Mouse (Mus musculus): ENCODE results near the gene Notch4.
"Not testable (repeated sequence)": the region's sequence is repeated elsewhere in the genome, so short reads cannot be mapped to it uniquely, and the experiment has no call there.

DNA sequence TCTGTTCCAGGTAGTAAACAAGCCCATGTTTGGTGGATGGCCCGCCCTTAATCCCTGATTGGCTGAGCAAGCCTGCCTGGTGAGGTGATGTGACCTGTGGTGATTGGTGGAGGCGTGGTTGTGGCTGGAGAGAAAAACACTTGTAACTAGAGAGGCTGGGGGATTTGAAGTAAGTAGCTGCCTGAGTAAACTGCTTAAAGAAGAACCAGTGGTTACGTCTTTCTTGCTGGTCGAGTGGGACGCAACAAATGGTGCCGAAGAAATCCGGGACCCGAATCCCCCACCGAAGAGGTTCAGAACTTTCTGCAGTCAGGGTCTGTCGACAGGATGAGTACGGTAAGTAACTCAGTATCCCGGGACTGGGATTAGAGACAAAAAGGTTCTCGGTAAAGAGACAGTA is 20.5 kb upstream of the Notch4 start:
- TF ChIP-seq CTCF (IDR thresholded peaks at IDR 0.05; ENCODE audit: borderline replicate concordance, insufficient read depth, low read depth, low read length); POLR2A (IDR thresholded peaks at IDR 0.05; ENCODE audit: borderline replicate concordance, insufficient read depth, low read length): not testable (repeated sequence)

Measured in cerebellum, adult 2 months (tissue).